ENCODE assay signal across 8 mouse cellular contexts in genomic region chr4:144892937-144893272, GRCm38 (mm10). TPM values are rescaled to one million over a fixed set of nuclear protein-coding genes. Genes with fewer than 3 reads are reported as not detected.
DNase-seq lines count a peak whose midpoint lies in the region; ATAC-seq and TF ChIP-seq lines count a peak whose summit lies in the region.

No protein-coding gene starts in this region.

- peaks cover 54% of the 10 kb centered on the region for H3K4me1 ChIP-seq in heart, embryonic 13.5 days
- H3K4me1 ChIP-seq in ES-Bruce4 (ENCODE audit: control insufficient read depth, insufficient read depth, low read length): no peaks in the 10 kb centered on the region
- H3K4me1 ChIP-seq in hindbrain, embryonic 10.5 days (replicated peaks): peaks cover 40% of the 10 kb centered on the region

- no peak for TF ChIP-seq CTCF in ES-Bruce4 (IDR thresholded peaks at IDR 0.05; ENCODE audit: low read depth, low read length)

- peaks cover 8% of the 10 kb centered on the region; the same call in 1 of the 2 replicates for H3K27me3 ChIP-seq in heart, embryonic 13.5 days (replicated peaks)
- no peaks in the 10 kb centered on the region for H3K27me3 ChIP-seq in ES-Bruce4 (ENCODE audit: control insufficient read depth, insufficient read depth, low read length, poor library complexity, severe bottlenecking)
- peaks cover 41% of the 10 kb centered on the region for H3K27me3 ChIP-seq in hindbrain, embryonic 10.5 days (ENCODE audit: insufficient read depth, poor library complexity, severe bottlenecking)

- peak overlapping the region; percentile 90 for H3K4me2 ChIP-seq in heart, embryonic 13.5 days

- H3K9ac ChIP-seq in heart, embryonic 13.5 days: peak overlapping the region; percentile 87
- peak overlapping the region; percentile 42; the same call in 1 of the 2 replicates for H3K9ac ChIP-seq in ES-Bruce4 (ENCODE audit: low read depth, poor library complexity, severe bottlenecking)

- H3K36me3 ChIP-seq in heart, embryonic 13.5 days: no peaks in the 10 kb centered on the region
- no peaks in the 10 kb centered on the region for H3K36me3 ChIP-seq in ES-Bruce4 (ENCODE audit: control insufficient read depth, insufficient read depth, low read length, poor library complexity, severe bottlenecking)
- no peaks in the 10 kb centered on the region for H3K36me3 ChIP-seq in hindbrain, embryonic 10.5 days

- TF ChIP-seq POLR2A in ES-Bruce4 (IDR thresholded peaks at IDR 0.05; ENCODE audit: insufficient read depth, low read length): no peak

- peak overlapping the region; percentile 69 for H3K27ac ChIP-seq in heart, embryonic 13.5 days (replicated peaks)
- H3K27ac ChIP-seq in ES-Bruce4 (ENCODE audit: insufficient read depth, low read length): no peak overlapping the region
- H3K27ac ChIP-seq in hindbrain, embryonic 10.5 days: 0 out of 2 replicates have a peak overlapping the region, but pooled peaks have one; percentile 56

- no peaks in the 10 kb centered on the region for H3K9me3 ChIP-seq in heart, embryonic 13.5 days
- no peaks in the 10 kb centered on the region for H3K9me3 ChIP-seq in ES-Bruce4 (replicated peaks; ENCODE audit: control insufficient read depth, insufficient read depth, low read length, poor library complexity, severe bottlenecking)
- no peaks in the 10 kb centered on the region for H3K9me3 ChIP-seq in hindbrain, embryonic 10.5 days

- no peak for DNase-seq in heart, adult 18-20 months
- DNase-seq in hindbrain, embryonic 10.5 days (ENCODE audit: low spot score): no peak
- no peak for DNase-seq in cerebellum, postnatal 36 days
- DNase-seq in adrenal gland, postnatal 25 days: no peak

- ATAC-seq in heart, embryonic 13.5 days (ENCODE audit: extremely low read depth, insufficient number of reproducible peaks, low FRiP score, low TSS enrichment): no peak
- peak; percentile 3 for ATAC-seq in megakaryocyte, adult 5-6 weeks (ENCODE audit: poor library complexity, severe bottlenecking)
- no peak for ATAC-seq in granulocyte monocyte progenitor cell, adult 5-6 weeks (replicated peaks; ENCODE audit: poor library complexity, severe bottlenecking)

- WGBS in heart, embryonic 13.5 days: 0% methylated on average over 12 of the region's 12 CpGs
- 0% methylated on average over 12 of the region's 12 CpGs for WGBS in hindbrain, embryonic 10.5 days

- no peak for TF ChIP-seq EP300 in ES-Bruce4 (IDR thresholded peaks at IDR 0.05; ENCODE audit: insufficient read depth, low read depth, low read length)

- H3K4me3 ChIP-seq in heart, embryonic 13.5 days: peak overlapping the region; percentile 62
- H3K4me3 ChIP-seq in ES-Bruce4 (ENCODE audit: low read depth, low read length): peak overlapping the region; percentile 72
- peak overlapping the region; percentile 59 for H3K4me3 ChIP-seq in hindbrain, embryonic 10.5 days

RNA-seq across cellular contexts. Expression of gene Dhrs3, which starts 0.3 kb away (rescaled TPM):
- 37.4 and 45.8 TPM in 2 replicates for polyA plus RNA-seq in heart, embryonic 13.5 days (2015; fragmentation: Nextera tagmentation; extraction: Ambion mirVana)
- 100 to 1,000 TPM; 114 to 133 TPM for total RNA-seq in heart, adult 18-20 months (2021)
- 10.4 TPM in 2 replicates for polyA plus RNA-seq in ES-Bruce4 (2011; ENCODE audit: insufficient read depth, insufficient read length, low read depth, missing spikeins)
- 11.7 and 11.8 TPM in 2 replicates for polyA plus RNA-seq in hindbrain, embryonic 10.5 days (2016; fragmentation: Nextera tagmentation; extraction: Ambion mirVana)
- 49.7 and 49.8 TPM in 2 replicates for total RNA-seq in megakaryocyte, adult 5-6 weeks (2015)
- 60.0 and 61.4 TPM in 2 replicates for total RNA-seq in megakaryocyte, adult 5-6 weeks (2017)
- 30.0 and 33.7 TPM in 2 replicates for total RNA-seq in granulocyte monocyte progenitor cell, adult 5-6 weeks (2014; fragmentation: Nextera tagmentation)
- 17.5 and 32.3 TPM in 2 replicates for total RNA-seq in granulocyte monocyte progenitor cell, adult 5-6 weeks (2017)
- 83.0 and 111 TPM in 2 replicates for total RNA-seq in adrenal gland, postnatal 25 days (2021)
